Mouse (Mus musculus) Patski (cell line): ENCODE measurements around the gene Slc35d2. TPM values are rescaled to one million over a fixed set of nuclear protein-coding genes. Genes with fewer than 3 reads are reported as not detected.

ENCODE experiments used
- ATAC-seq: fragments of 100-300 bp; one replicate; pipeline ENCODE4 v1.8.0; 2021
- CTCF ChIA-PET: fragments of 350-600 bp; sonication (Branson Sonifier 250); formaldehyde crosslinking; loops from one replicate; lab custom pipeline; 2022; ENCODE audit warnings: inconsistent platforms; lab: Charles Lee
- POLR2A ChIA-PET: fragments of 350-600 bp; sonication (Branson Sonifier 250); formaldehyde crosslinking; loops from one replicate; lab custom pipeline; 2022; ENCODE audit warnings: antibody characterized with exemption, inconsistent platforms; lab: Charles Lee
- DNase-seq: peaks from one replicate; pipeline ENCODE4 v3.0.0-alpha.2; 2011; ENCODE audit warnings: low read depth, low spot score
- H3K27me3 ChIP-seq: fragments of 371-371 bp; one replicate; pipeline ENCODE4 v1.5.1; 2021
- CTCF ChIP-seq: fragments of 100-300 bp; IDR thresholded peaks from one replicate; pipeline ENCODE4 v1.5.1; 2021
- in situ Hi-C: fragments of 300-500 bp; cut with MboI; formaldehyde crosslinking; loops from 3 replicates; pipeline ENCODE4 v1.11.1; 2018; ENCODE audit warnings: low pct_unique_long_range_greater_than_20kb, mixed read lengths
- polyA plus RNA-seq: library from polyadenylated mRNA; unstranded; gene quantifications from one replicate; pipeline ENCODE4 v1.2.3, GENCODE M21; 2021

The Slc35d2 gene
- polyA plus RNA-seq, 1 experiment from 2014 or later, result 12.6 TPM

DNA sequence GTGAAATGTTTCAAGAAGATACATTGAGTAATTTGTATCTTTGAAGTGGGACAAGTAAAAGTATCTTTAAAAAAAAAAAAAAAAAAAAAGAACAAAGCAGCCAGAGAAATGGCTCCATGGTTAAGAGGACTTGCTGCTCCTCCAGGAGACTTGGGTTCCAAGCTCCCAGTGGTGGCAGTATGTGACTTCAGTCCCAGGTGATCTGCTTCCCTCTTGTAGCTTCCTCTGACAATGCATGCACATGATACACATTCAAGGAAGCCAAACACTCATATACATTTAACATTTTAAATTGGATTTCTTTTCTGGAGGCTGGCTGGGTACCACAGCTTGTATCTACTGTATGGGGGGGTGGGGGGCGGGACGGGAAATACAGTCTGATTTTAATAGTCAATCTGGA is 25.5 kb upstream of the Slc35d2 start:
- ATAC-seq, result no peak
- DNase-seq, result no peak
- CTCF ChIA-PET, result interaction anchor here (0.8 to 2.9 kb wide), 4 partner anchors 11 to 238 kb away, joined by 3 to 11 read pairs (median 6); no protein-coding TSS in a partner anchor
- POLR2A ChIA-PET, result interaction anchor here (1.2 kb wide), 1 partner anchor 14 kb away, joined by 4 read pairs; no protein-coding TSS in a partner anchor
- no peak for TF ChIP-seq CTCF
- in situ Hi-C loops, result loop anchor here (10.0 kb wide), 1 partner anchor 250 kb away; no protein-coding TSS in a partner anchor
- no peaks in the 10 kb centered on the region for H3K27me3 ChIP-seq

DNA sequence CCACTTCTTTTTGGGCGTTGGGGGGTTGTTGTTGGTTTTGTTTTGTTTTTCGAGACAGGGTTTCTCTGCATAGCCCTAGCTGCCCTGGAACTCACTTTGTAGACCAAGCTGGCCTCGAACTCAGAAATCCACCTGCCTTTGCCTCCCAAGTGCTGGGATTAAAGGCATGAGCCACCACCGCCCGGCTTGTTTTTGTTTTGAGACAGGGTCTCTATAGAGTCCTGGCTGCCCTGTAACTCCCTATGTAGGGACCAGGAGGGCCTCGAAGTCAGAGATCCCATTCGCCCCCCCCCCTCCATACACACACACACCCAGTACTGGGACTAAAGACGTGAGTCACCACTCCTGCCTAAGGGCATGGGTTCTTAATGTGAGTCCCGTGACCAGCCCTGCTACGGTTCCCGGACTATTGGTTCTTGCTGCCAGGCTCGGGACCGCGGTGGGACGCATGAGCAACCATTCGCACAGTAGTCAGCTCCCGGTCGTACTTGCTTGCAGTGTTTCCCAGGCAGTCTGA is 24.6 kb upstream of the Slc35d2 start:
- POLR2A ChIA-PET, result no interaction called here
- no peak for TF ChIP-seq CTCF
- in situ Hi-C loops, result loop anchor here (10.0 kb wide), 1 partner anchor 251 kb away; no protein-coding TSS in a partner anchor
- ATAC-seq (peak; percentile 32), DNase-seq (peak; percentile 79)
- H3K27me3 ChIP-seq, result no peaks in the 10 kb centered on the region
- CTCF ChIA-PET, result interaction anchor here (2.3 to 2.9 kb wide), 2 partner anchors 10 to 26 kb away, joined by 8 to 11 read pairs; no protein-coding TSS in a partner anchor

DNA sequence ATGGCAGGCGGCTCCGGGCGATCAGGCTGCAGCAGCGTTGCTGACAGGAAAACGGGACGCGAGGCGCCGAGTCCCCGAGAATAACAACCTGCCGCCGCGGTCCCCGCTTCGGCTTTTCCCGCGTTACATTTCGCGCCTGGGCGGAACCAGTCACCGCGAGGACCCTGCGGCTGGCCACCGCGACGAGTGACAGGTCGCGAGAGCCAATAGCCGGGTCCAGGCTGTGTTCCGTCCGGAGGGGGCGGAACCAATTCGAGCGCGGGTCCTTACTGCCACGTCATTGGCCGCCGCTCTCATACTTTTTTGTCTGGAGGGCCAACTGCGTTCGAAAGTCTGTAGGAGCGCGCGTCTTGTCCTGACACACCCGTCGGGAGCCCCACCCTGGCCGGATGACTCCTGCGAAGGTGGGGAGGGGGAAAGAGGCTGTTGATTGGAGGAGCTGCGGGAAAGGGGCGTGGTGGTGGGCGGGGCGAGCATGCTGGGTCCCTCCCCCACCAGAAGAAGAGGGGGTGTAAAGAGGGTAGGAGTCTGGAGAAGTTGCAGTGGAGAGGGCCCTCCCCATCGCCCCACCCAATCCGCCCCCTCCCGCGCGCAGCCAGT is 24.0 kb upstream of the Slc35d2 start, which contains the start of gene Zfp367:
Zfp367 (minus strand) TSS at position 120 of the 600 bp plus-strand sequence.
- TF ChIP-seq CTCF, result no peak
- in situ Hi-C loops, result loop anchor here (10.0 kb wide), 1 partner anchor 252 kb away; no protein-coding TSS in a partner anchor
- ATAC-seq (peak; percentile 89), DNase-seq (peak; percentile 93)
- ChIA-PET CTCF (no interaction called here), POLR2A (no interaction called here)
- no peaks in the 10 kb centered on the region for H3K27me3 ChIP-seq

DNA sequence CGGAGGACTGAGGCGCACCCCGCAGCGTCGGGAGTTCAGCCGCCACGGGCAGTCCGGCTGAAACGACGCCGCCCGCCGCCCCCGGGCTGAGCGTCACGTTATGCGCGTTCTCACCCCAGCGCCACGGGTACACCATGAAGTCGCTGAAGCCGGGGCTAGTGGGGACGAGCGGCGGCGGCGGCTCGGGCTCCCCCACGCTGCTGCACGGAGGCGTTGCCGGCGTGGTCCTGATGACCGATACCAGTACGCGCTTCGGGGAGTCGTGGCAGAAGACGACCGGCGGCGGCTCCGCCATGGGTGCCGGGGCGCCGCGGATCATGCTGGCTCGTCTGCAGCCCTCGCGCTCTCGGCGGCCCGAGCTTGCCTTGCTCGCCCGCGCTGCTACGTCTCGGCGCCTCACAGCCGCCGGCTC is 23.5 kb upstream of the Slc35d2 start:
- H3K27me3 ChIP-seq, result no peaks in the 10 kb centered on the region
- POLR2A ChIA-PET, result no interaction called here
- DNase-seq, result no peak
- peak; percentile 1 for ATAC-seq
- CTCF ChIA-PET, result no interaction called here
- in situ Hi-C loops, result loop anchor here (10.0 kb wide), 1 partner anchor 252 kb away; no protein-coding TSS in a partner anchor
- TF ChIP-seq CTCF, result no peak

DNA sequence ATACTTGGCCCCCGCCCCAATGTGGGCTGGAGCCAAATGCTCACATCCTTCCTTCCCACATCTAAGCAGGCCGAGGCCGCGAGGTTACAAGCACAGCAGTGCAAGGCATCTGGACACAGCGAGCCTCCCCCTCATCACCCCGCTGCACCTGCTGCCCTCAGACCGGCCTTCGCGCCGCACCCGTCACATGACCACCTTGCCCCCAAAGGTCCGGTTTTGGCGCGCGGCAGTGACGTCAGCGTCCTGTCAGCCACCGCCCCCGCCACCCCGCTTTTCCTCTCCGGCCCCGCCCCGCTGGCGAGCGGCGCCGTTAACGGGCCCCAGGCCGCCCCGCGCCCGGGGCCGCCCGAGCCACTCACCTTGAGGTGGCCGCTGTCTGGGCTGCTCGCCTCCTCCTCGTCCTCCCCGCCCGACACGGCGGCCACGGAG is 23.1 kb upstream of the Slc35d2 start:
- ATAC-seq, result peak; percentile 13

DNA sequence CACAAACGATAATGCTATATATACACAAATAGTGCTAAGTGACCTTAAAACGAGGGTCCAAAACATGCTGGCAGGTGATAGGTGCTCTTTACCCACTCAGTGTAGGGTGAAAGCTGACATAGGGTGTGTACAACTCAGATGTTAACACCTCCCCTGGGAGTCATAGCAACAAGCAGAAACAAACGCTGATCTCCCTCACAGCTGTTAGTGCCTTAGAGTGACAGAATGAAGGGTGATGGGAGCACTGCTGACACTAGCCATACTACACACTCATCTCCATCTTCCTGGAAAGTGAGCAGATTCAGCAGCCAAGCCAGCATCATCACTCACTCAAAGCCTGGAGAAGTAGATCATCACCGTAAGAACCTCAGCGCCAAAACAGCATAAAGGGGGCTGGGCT is 21.0 kb upstream of the Slc35d2 start:
- CTCF ChIA-PET, result interaction anchor here (0.6 kb wide), 1 partner anchor 1125 kb away, joined by 3 read pairs; no protein-coding TSS in a partner anchor
- in situ Hi-C loops, result loop anchor here (10.0 kb wide), 1 partner anchor 255 kb away; no protein-coding TSS in a partner anchor
- TF ChIP-seq CTCF, result no peak
- no peaks in the 10 kb centered on the region for H3K27me3 ChIP-seq
- DNase-seq, result no peak
- POLR2A ChIA-PET, result no interaction called here
- no peak for ATAC-seq

More for the DNA sequence above, 23.1 kb upstream of the Slc35d2 start:
- TF ChIP-seq CTCF, result no peak
- ChIA-PET POLR2A (no interaction called here), CTCF (interaction anchor here (1.1 kb wide), 1 partner anchor 35 kb away, joined by 3 read pairs; no protein-coding TSS in a partner anchor)
- no peak for DNase-seq
- H3K27me3 ChIP-seq, result no peaks in the 10 kb centered on the region
- in situ Hi-C loops, result loop anchor here (10.0 kb wide), 1 partner anchor 253 kb away; no protein-coding TSS in a partner anchor

DNA sequence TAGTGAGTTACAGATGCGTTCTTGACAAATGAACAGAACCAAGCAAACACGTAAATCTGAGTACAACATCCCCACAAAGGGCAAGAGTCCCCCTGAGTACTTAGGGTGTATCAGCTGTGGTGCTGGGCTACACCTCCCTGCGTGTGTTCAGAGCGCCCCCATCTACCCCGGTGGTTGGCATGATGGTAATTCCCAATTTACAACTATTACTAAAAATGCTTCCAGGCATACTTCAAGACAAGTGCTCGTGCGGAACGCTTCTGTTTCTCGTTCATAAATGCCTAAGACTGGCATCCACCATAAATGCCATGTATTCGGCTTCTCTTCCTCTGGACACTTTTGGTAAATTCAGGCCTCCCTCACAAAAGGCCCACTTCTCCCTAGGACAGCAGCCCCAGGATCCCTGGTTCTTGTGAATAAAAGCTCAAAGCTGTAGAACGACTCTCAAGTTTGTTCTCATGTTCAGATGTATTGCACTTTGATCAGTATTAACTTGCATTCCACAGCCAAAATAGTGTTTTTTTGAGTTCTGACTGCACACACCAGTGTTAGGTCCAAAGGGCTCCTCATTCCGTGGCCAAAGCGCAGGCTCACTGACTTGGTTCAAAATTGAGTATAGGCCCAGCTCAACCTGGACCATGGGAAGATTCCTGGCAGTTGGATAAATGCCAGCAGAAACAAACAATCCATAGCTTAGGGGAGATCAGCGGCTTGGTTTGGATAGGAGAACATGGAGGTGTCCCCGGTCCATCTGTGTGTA is 628 bp upstream of the Slc35d2 start:
- POLR2A ChIA-PET, result interaction anchor here (0.6 kb wide), 1 partner anchor 9 kb away, joined by 3 read pairs; no protein-coding TSS in a partner anchor
- in situ Hi-C loops, result no loop called here
- CTCF ChIA-PET, result interaction anchor here (0.8 to 1.6 kb wide), 3 partner anchors 8 to 14 kb away, joined by 3 to 5 read pairs (median 4); no protein-coding TSS in a partner anchor

DNA sequence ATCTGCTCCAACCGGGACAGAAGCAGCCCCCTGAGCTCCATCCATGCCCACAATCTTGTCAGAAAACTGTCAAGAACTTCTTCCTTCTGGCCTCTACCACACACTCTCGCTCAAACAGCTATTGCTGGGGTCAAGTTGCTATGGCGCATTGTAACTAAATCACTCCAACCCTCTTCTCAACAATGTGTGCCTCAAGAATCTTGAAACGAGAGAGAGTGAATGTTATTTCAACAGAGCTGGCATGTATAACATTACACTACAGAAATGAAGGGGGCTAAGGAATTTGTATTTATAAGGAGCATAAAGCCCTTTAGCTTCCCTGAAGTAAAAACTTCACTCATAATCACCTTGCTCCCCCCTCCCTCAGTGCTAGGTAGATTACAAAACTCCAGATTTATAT is 2.9 kb downstream of the Slc35d2 start:
- ATAC-seq, result no peak
- POLR2A ChIA-PET, result interaction anchor here (0.7 kb wide), 1 partner anchor 10 kb away, joined by 3 read pairs; no protein-coding TSS in a partner anchor
- no peak for TF ChIP-seq CTCF
- no peak for DNase-seq
- H3K27me3 ChIP-seq, result no peaks in the 10 kb centered on the region
- in situ Hi-C loops, result no loop called here
- CTCF ChIA-PET, result interaction anchor here (0.7 to 1.4 kb wide), 3 partner anchors 17 to 26 kb away, joined by 3 to 5 read pairs (median 3); no protein-coding TSS in a partner anchor

More for the DNA sequence above, 628 bp upstream of the Slc35d2 start:
- no peaks in the 10 kb centered on the region for H3K27me3 ChIP-seq
- DNase-seq (peak; percentile 17), ATAC-seq (peak; percentile 82)
- TF ChIP-seq CTCF, result peak; percentile 58

DNA sequence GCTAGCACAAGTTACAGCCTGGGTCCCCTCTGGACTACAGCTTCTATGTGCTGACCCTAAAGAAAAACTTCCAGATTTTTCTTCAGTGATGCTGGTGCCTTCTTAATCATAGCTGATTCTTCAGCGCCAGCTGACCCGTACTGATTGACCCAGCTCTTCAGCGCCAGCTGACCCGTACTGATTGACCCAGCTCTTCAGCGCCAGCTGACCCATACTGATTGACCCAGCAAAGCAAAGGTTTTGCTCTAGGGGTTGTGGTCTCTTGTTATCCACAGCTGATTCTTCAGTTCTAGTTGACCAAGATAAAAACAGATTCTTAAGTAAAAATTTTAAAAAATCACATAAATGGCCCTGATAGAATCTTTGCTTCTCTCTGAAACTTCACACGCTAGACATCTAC is 4.3 kb downstream of the Slc35d2 start:
- in situ Hi-C loops, result no loop called here
- DNase-seq, result no peak
- POLR2A ChIA-PET, result no interaction called here
- no peak for TF ChIP-seq CTCF
- no peak for ATAC-seq
- H3K27me3 ChIP-seq, result no peaks in the 10 kb centered on the region
- CTCF ChIA-PET, result interaction anchor here (0.8 kb wide), 1 partner anchor 19 kb away, joined by 4 read pairs; no protein-coding TSS in a partner anchor
